Mouse (Mus musculus): ENCODE measurements around the gene Isoc2b. TPM values are rescaled to one million over a fixed set of nuclear protein-coding genes. Genes with fewer than 3 reads are reported as not detected.
"Not testable (repeated sequence)": the region's sequence is repeated elsewhere in the genome, so short reads cannot be mapped to it uniquely, and the experiment has no call there.

Gene Isoc2b
- polyA plus RNA-seq, 1 experiment, result not detected

DNA sequence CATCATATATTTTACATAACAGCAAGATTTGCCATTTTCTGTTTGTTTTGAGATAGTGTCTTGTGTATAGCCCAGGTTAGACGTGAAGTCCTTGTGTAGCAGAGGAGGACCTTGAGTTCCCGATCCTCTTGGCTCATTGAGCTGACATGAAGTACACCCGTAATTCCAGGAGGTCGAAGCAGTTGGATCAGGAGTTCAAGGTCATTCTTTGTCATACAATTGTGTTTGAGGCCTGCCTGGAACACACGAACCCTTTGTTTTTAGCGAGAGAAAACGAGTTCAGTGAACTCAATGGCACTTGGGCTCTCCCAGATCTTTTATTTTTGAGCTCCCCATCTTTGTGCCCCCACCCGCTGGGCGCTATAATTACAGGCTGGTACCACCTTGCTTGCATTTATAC lies 32.3 kb upstream of the Isoc2b start:
- TF ChIP-seq POLR2A (IDR thresholded peaks at IDR 0.05; ENCODE audit: insufficient read depth, low read depth, low read length) (no peak), CTCF (IDR thresholded peaks at IDR 0.05; ENCODE audit: insufficient read depth, low read depth, low read length) (no peak)
- Histone ChIP-seq H3K4me1 (ENCODE audit: control insufficient read depth, insufficient read depth, low read length) (peaks cover 21% of the 10 kb centered on the region), H3K27ac (ENCODE audit: insufficient read depth, low read depth, low read length) (no peak overlapping the region), H3K4me3 (ENCODE audit: insufficient read depth, low read depth, low read length) (no peak overlapping the region)
- WGBS, result 61% methylated on average over 9 of the region's 9 CpGs

DNA sequence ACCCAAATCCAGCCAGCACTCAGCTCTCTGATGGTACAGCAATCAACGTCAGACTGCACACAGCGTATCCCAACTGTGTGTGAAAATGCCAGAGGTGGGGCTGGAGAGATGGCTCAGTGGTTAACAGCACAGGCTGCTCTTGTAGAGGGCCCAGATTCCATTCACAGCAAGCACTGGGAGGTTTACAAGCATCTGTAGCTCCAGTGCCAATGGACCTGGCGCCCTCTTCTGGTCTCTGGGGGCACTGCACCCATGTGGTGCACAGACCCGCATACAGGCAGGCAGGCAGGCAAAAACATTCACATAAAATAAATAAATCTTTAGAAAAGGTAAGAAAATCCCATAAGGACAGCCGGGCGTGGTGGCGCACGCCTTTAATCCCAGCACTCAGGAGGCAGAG lies 31.1 kb upstream of the Isoc2b start:
- Histone ChIP-seq H3K27ac (ENCODE audit: insufficient read depth, low read depth, low read length) (no peak overlapping the region), H3K4me1 (ENCODE audit: control insufficient read depth, insufficient read depth, low read length) (peaks cover 14% of the 10 kb centered on the region), H3K4me3 (ENCODE audit: insufficient read depth, low read depth, low read length) (no peak overlapping the region)
- no peak for TF ChIP-seq POLR2A (IDR thresholded peaks at IDR 0.05; ENCODE audit: insufficient read depth, low read depth, low read length)
- peak; percentile 38; the same call in 1 of the 2 replicates for TF ChIP-seq CTCF (IDR thresholded peaks at IDR 0.05; ENCODE audit: insufficient read depth, low read depth, low read length)
- 58% methylated on average over 8 of the region's 8 CpGs for WGBS

DNA sequence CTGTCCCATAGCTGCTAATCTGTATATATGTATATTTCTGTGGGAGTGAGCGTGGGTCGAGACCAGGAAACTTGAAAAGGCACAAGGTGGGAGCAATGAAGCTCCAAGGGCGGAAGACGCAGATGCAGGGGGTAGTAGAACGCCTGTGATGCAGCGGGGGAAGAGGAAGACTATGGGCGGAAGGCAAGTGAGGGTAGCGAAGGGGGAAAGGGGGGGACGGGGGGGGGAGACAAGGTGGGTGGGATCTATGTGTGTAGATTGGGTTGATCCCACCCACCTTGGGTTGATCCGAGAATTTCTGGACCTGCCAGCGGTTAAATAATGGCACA lies 30.4 kb upstream of the Isoc2b start:
- Histone ChIP-seq H3K27ac (ENCODE audit: insufficient read depth, low read depth, low read length) (peak overlapping the region; percentile 77), H3K4me1 (ENCODE audit: control insufficient read depth, insufficient read depth, low read length) (peaks cover 14% of the 10 kb centered on the region), H3K4me3 (ENCODE audit: insufficient read depth, low read depth, low read length) (peak overlapping the region; percentile 26; the same call in 1 of the 2 replicates)
- 21% methylated on average over 11 of the region's 11 CpGs for WGBS
- TF ChIP-seq POLR2A (IDR thresholded peaks at IDR 0.05; ENCODE audit: insufficient read depth, low read depth, low read length) (no peak), CTCF (IDR thresholded peaks at IDR 0.05; ENCODE audit: insufficient read depth, low read depth, low read length) (no peak)

DNA sequence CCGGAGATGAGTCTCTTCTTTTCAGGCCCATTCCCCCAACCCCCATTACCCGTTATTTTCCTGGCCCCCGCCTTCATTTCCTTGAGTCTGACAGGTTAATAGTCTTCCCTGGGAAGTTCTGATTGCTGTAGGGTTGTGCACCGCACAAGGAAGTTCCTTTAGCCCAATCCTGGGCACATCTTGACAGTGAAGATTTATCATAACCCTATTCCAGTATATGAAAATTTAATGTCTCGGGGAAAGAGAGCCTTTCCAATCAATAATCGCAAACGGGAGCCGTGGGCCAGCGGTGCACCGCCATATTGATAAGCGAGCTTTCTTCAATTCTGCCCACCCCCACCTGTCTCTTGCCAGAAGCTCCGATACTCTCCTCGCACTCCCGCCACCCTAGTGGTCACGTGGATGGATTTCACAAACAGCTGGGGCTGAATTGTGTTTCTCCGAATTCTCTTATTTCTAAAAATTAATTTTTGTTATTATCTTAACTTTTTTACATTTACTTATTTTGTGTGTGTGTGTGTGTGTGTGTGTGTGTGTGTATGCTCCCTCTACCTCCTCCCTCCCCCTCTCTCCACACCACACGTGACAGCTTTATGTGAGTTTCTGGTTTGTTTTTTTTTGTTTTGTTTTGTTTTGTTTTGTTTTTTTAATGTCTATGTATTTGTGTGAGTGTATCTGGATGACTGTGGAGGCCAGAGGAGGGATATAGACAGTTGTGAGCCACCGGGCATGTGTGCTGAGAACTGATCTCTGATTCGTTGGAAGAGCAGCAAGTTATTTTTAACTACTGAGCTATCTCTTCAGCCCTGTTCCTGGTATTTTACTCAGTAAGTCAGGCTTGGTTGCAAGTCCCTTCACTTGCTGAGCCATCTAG lies 29.8 kb upstream of the Isoc2b start:
- TF ChIP-seq CTCF (IDR thresholded peaks at IDR 0.05; ENCODE audit: insufficient read depth, low read depth, low read length) (no peak), POLR2A (IDR thresholded peaks at IDR 0.05; ENCODE audit: insufficient read depth, low read depth, low read length) (no peak; the same call in 1 of the 2 replicates)
- H3K27ac ChIP-seq (ENCODE audit: insufficient read depth, low read depth, low read length), result peak overlapping the region; percentile 77
- peak overlapping the region; percentile 29; the same call in 1 of the 2 replicates for H3K4me3 ChIP-seq (ENCODE audit: insufficient read depth, low read depth, low read length)
- peaks cover 14% of the 10 kb centered on the region for H3K4me1 ChIP-seq (ENCODE audit: control insufficient read depth, insufficient read depth, low read length)
- WGBS, result 5% methylated on average over 19 of the region's 19 CpGs

DNA sequence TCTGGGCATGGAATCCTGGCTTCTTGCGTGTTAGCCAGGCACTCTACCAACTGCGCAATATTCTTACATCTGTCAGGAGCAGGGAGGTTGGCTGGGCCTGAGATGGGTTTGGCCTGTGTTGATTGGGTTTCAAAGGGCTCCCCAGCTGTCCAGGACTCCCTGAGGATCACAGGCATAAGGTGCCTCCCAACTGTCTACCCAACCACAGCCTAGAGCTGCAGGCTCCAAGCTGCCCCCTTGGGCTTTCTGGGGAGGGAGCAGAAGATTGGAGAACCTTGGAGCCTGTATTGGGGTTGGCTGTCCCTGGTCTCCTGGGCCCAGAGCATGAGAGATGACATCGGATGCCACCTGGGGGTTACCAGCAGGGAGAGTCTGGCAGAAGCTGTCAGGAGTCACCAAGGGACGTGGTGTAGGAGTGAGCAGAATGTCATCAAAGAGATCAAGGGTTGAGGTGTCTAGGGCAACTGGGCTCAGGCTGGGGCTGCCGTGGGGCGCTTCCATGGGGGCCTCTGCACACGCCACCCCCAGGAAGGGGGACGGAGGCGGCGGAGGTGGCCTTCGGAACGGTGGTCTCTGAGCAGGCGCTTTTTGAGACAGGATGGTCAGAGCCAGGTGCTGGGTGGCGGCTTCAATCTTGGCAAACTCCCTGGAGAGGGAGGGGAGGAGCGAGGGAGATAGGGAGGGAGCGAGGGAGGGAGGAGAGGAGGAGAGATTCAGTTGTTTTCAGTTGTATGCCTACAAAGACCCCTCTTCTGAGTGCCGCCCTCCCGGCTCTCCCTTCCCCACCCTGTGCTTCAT lies 29.0 kb upstream of the Isoc2b start:
- Histone ChIP-seq H3K4me1 (ENCODE audit: control insufficient read depth, insufficient read depth, low read length) (peaks cover 14% of the 10 kb centered on the region), H3K4me3 (ENCODE audit: insufficient read depth, low read depth, low read length) (peak overlapping the region; percentile 29; the same call in 1 of the 2 replicates), H3K27ac (ENCODE audit: insufficient read depth, low read depth, low read length) (no peak overlapping the region)
- TF ChIP-seq CTCF (IDR thresholded peaks at IDR 0.05; ENCODE audit: insufficient read depth, low read depth, low read length), result no peak
- TF ChIP-seq POLR2A (IDR thresholded peaks at IDR 0.05; ENCODE audit: insufficient read depth, low read depth, low read length), result no peak
- 31% methylated on average over 18 of the region's 18 CpGs for WGBS

DNA sequence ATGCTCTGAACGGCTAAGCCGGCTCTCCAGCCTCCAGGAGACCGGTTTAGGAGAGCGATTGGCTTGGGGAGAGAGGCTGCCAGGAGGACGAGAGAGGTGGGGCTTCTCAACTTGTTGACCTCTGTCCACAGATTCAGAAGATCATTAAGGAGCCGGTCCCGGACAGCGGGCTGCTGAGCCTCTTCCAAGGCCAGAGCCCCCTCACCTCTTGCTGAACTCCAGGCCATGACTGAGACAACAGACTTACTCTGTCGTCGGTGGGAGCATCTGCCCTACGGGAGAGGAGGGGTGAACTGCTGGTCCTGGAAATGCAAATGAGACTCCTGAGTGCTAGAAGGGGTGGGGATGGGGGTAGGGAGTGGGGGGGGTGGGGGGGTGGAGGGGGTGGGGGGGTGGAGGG lies 25.1 kb upstream of the Isoc2b start:
- 70% methylated on average over 11 of the region's 11 CpGs for WGBS
- Histone ChIP-seq H3K4me3 (ENCODE audit: insufficient read depth, low read depth, low read length) (no peak overlapping the region), H3K4me1 (ENCODE audit: control insufficient read depth, insufficient read depth, low read length) (peaks cover 11% of the 10 kb centered on the region), H3K27ac (ENCODE audit: insufficient read depth, low read depth, low read length) (no peak overlapping the region)
- no peak for TF ChIP-seq CTCF (IDR thresholded peaks at IDR 0.05; ENCODE audit: insufficient read depth, low read depth, low read length)
- TF ChIP-seq POLR2A (IDR thresholded peaks at IDR 0.05; ENCODE audit: insufficient read depth, low read depth, low read length), result no peak

DNA sequence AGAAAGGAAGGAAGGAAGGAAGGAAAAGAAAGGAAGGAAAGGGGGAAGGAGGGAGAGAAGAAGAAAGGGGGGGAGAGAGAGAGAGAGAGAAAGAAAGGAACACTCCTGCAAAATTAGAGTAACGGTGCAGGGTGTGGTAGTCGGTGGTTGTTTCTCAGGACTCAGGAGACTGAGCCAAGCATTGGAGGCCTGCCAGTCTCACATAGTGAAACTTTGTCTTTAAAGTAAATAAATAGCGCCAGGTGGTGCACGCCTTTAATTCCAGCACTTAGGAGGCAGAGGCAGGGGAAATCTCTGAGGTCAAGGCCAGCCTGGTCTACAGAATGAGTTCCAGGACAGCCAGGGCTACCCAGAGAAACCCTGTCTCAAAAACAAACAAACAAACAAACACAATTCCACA lies 16.6 kb upstream of the Isoc2b start:
- TF ChIP-seq CTCF (IDR thresholded peaks at IDR 0.05; ENCODE audit: insufficient read depth, low read depth, low read length), result no peak
- TF ChIP-seq POLR2A (IDR thresholded peaks at IDR 0.05; ENCODE audit: insufficient read depth, low read depth, low read length), result no peak
- H3K4me3 ChIP-seq (ENCODE audit: insufficient read depth, low read depth, low read length), result no peak overlapping the region
- 58% methylated on average over 4 of the region's 4 CpGs for WGBS
- no peak overlapping the region for H3K27ac ChIP-seq (ENCODE audit: insufficient read depth, low read depth, low read length)
- no peaks in the 10 kb centered on the region for H3K4me1 ChIP-seq (ENCODE audit: control insufficient read depth, insufficient read depth, low read length)

DNA sequence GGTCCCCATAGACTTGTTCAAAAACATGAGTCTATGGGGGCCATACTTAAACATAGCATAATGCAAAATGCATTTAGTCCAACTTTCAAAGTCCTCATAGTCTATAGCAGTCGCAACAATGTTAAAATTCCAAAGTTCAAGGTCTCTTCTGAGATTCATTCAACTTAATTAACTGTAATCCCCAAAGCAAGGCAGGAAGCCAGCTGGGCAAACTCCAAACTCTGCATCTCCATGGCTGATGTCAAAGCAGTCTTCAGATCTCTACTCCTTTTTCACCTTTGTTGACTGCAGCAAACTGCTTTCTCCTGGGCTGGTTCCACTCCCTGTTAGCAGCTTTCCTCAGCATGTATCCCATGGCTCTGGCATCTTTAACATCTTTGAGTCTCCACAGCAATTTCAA lies 9.0 kb upstream of the Isoc2b start:
- WGBS, result 68% methylated on average over 1 of the region's 1 CpGs
- not testable (repeated sequence) for H3K4me3 ChIP-seq (ENCODE audit: insufficient read depth, low read depth, low read length); H3K27ac ChIP-seq (ENCODE audit: insufficient read depth, low read depth, low read length); H3K4me1 ChIP-seq (ENCODE audit: control insufficient read depth, insufficient read depth, low read length)

DNA sequence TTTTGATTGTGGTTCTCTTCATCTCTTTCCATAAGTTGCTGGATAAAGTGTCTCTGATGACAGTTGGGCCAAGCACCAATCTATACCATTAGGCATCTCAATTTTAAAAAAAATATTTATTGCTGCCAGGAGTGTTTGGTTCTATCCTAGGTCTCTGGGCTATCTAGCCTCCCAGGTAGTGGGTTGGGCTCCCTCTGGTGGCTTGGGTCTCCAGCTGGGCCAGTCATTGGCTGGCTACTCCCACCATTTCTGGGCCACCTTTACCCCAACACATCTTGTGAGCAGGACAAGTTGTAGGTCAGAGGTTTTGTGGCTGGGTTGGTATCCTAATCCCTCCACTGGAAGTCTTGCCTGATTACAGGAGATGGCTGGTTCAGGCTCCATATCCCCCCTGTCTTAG lies 8.1 kb upstream of the Isoc2b start:
- no peak for TF ChIP-seq CTCF (IDR thresholded peaks at IDR 0.05; ENCODE audit: insufficient read depth, low read depth, low read length)
- no peak for TF ChIP-seq POLR2A (IDR thresholded peaks at IDR 0.05; ENCODE audit: insufficient read depth, low read depth, low read length)
- Histone ChIP-seq H3K4me3 (ENCODE audit: insufficient read depth, low read depth, low read length) (no peak overlapping the region), H3K4me1 (ENCODE audit: control insufficient read depth, insufficient read depth, low read length) (peaks cover 8% of the 10 kb centered on the region), H3K27ac (ENCODE audit: insufficient read depth, low read depth, low read length) (no peak overlapping the region)

Data from olfactory bulb, adult 2 months (tissue).